Mouse (Mus musculus) liver, embryonic 14.5 days (tissue): ENCODE measurements around the gene Oosp3.

Experiments
- CTCF ChIP-seq: IDR thresholded peaks from 2 replicates; pipeline ENCODE4 v1.5.1; 2016; ENCODE audit warnings: antibody characterized with exemption, low read depth, control low read depth
- EP300 ChIP-seq: IDR thresholded peaks from 2 replicates; pipeline ENCODE4 v1.6.1; 2016; ENCODE audit warnings: antibody characterized with exemption, low read depth

GRCm38 (mm10) chr19:11659142-11659541, 37.7 kb upstream of the Oosp3 start:
- no peak for TF ChIP-seq CTCF
- TF ChIP-seq EP300: no peak
